Mouse (Mus musculus): ENCODE data around the gene Gm9970. TPM values are rescaled to one million over a fixed set of nuclear protein-coding genes. Genes with fewer than 3 reads are reported as not detected.

Gene Gm9970
- polyA plus RNA-seq, 1 experiment: not detected

GRCm38 (mm10) chr5:31198170-31198569 lies 42.9 kb downstream of the Gm9970 start:
- Histone ChIP-seq H3K27me3 (replicated peaks) (no peaks in the 10 kb centered on the region), H3K36me3 (replicated peaks; ENCODE audit: low read length) (peaks cover 76% of the 10 kb centered on the region), H3K4me3 (replicated peaks) (no peak overlapping the region), H3K4me1 (peaks cover 83% of the 10 kb centered on the region), H3K9me3 (no peaks in the 10 kb centered on the region)
- TF ChIP-seq FLI1 (IDR thresholded peaks at IDR 0.05; ENCODE audit: low read length) (no peak), GATA1 (IDR thresholded peaks at IDR 0.05; ENCODE audit: borderline replicate concordance, low read length) (no peak)

- Histone ChIP-seq H3K36me3 (replicated peaks; ENCODE audit: low read length) (peaks cover 67% of the 10 kb centered on the region), H3K9me3 (no peaks in the 10 kb centered on the region), H3K4me3 (replicated peaks) (no peak overlapping the region), H3K27me3 (replicated peaks) (no peaks in the 10 kb centered on the region), H3K4me1 (peaks cover 78% of the 10 kb centered on the region)
- TF ChIP-seq FLI1 (IDR thresholded peaks at IDR 0.05; ENCODE audit: low read length) (no peak), GATA1 (IDR thresholded peaks at IDR 0.05; ENCODE audit: borderline replicate concordance, low read length) (no peak)
These were observed 44.0 kb downstream of the Gm9970 start for GRCm38 (mm10) chr5:31197072-31197471.

GRCm38 (mm10) chr5:31196207-31196606 lies 44.8 kb downstream of the Gm9970 start:
- H3K36me3 ChIP-seq (replicated peaks; ENCODE audit: low read length): peaks cover 71% of the 10 kb centered on the region
- H3K4me3 ChIP-seq (replicated peaks): no peak overlapping the region
- H3K27me3 ChIP-seq (replicated peaks): no peaks in the 10 kb centered on the region
- peaks cover 80% of the 10 kb centered on the region for H3K4me1 ChIP-seq
- no peaks in the 10 kb centered on the region for H3K9me3 ChIP-seq
- TF ChIP-seq GATA1 (IDR thresholded peaks at IDR 0.05; ENCODE audit: borderline replicate concordance, low read length) (no peak), FLI1 (IDR thresholded peaks at IDR 0.05; ENCODE audit: low read length) (no peak)

GRCm38 (mm10) chr5:31195671-31196070 lies 45.4 kb downstream of the Gm9970 start:
- Histone ChIP-seq H3K36me3 (replicated peaks; ENCODE audit: low read length) (peaks cover 74% of the 10 kb centered on the region), H3K4me1 (peaks cover 82% of the 10 kb centered on the region), H3K9me3 (no peaks in the 10 kb centered on the region), H3K4me3 (replicated peaks) (no peak overlapping the region), H3K27me3 (replicated peaks) (no peaks in the 10 kb centered on the region)
- TF ChIP-seq GATA1 (IDR thresholded peaks at IDR 0.05; ENCODE audit: borderline replicate concordance, low read length): no peak
- TF ChIP-seq FLI1 (IDR thresholded peaks at IDR 0.05; ENCODE audit: low read length): no peak

DNA sequence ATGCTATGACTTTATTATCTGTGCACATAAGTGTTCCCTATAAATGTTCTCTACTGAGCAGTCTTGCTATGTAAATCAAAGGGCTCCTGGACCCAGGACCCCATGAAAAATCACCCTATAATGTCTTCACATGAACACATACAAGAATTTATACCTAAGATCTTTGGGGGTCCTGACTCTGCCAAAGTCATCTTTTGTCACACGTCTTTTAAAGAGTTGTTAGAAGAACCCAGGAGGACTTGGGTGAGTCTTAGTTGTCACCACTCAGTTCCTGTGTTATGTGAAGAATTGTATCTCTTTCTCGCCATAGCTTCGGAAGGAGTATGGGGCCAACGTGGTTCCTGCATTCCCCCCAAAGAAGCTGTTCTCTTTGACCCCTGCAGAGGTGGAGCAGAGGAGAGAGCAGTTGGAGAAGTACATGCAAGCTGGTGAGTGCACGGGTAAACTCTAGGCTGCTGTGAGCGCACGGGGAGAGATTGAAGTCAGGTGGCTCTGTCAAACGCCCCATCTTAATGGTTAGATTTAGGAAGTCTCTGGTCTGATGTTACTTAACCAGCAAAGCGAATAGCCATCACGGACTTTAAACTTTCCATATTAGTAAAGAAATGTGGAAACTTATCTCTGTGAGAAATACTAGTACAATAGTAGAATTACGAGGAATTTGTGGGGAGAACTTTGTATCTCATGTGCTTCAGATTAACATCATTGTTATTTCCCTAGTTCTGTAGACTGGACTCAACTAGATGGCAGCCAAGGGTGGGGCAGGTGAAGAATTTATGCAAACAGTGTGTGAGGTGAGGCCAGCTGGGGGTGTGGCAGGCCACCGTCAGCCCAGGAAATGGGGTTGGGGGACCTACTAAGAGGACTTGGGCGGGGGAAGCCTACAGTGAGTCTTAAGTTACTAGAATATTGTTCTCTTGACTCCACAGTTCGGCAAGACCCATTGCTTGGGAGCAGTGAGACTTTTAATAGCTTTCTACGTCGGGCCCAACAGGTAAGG lies 46.2 kb downstream of the Gm9970 start:
- no peak for TF ChIP-seq GATA1 (IDR thresholded peaks at IDR 0.05; ENCODE audit: borderline replicate concordance, low read length)
- TF ChIP-seq FLI1 (IDR thresholded peaks at IDR 0.05; ENCODE audit: low read length): no peak
- peaks cover 79% of the 10 kb centered on the region for H3K4me1 ChIP-seq

DNA sequence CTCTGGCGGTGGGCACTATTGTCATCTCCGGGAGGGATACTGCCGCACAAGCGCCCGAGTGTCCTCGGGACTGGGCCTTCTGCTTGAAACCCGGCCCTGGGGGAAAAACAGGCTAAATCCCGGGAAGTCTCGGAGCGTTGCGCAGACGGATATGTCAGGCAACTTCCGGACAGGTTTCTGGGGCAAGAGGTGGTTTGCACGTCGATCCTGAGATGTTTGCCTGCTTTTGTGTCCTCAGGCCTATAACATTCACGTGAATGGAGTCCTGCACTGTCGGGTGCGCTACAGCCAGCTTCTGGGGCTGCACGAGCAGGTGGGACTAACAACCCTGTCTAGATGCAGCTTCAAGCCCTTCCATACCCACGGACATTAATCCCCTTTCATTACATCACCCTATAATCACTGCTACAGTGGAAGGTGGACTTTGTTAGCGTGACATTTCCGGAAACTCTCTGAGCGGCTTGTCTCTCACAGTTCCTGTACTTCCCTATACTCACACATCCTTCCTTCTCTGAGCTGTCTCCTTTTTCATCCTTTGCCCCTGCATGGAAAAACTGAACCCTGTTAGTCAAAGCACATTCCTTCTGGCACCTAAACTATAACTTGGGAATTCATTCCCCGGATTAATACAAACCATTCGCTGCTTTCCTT lies 47.3 kb downstream of the Gm9970 start:
- peaks cover 72% of the 10 kb centered on the region for H3K36me3 ChIP-seq (replicated peaks; ENCODE audit: low read length)

More for the DNA sequence above, 46.2 kb downstream of the Gm9970 start:
- Histone ChIP-seq H3K9me3 (no peaks in the 10 kb centered on the region), H3K36me3 (replicated peaks; ENCODE audit: low read length) (peaks cover 74% of the 10 kb centered on the region), H3K4me3 (replicated peaks) (peak overlapping the region; percentile 99), H3K27me3 (replicated peaks) (no peaks in the 10 kb centered on the region)

DNA sequence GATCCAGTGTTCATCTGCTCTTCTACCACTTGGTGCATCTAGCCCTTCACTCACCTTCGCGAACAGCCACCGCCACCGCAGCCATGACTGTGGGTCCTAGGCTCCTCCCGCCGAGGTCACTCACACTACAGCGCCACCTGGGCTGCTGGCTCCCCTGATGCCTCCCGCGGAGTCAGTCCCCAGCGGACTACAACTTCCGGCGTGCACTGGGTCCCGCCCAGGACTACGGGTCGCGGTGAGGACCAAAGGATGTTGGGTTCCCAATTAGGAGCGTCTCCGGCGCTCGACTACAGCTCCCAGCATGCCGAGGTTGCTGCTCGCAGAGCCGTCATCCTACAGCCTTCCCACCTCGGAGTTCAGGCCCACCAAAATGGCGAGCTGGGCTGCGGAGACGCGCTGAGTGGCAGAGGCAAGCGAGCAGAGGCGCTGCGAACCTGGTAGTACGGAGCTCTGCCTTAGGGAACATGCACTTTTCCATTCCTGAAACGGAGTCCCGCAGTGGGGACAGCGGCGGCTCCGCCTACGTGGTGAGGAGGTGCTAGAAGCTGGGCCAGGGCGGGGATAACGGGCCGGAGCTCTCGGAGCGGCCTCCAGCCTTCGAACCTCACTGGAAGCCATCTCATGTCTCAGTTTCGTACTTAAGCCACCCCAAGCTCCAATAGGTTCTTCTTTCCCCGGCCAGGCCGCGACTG lies 47.9 kb downstream of the Gm9970 start, which contains the start of the genes Snx17 and Eif2b4:
Snx17 (plus strand) TSS at position 289 of the 692 bp plus-strand sequence.
Eif2b4 (minus strand) TSS at position 492 of the 692 bp plus-strand sequence.
- peaks cover 72% of the 10 kb centered on the region for H3K36me3 ChIP-seq (replicated peaks; ENCODE audit: low read length)
- peaks cover 67% of the 10 kb centered on the region for H3K4me1 ChIP-seq
- H3K4me3 ChIP-seq (replicated peaks): peak within 1 kb of the TSS; percentile 99
- H3K9me3 ChIP-seq: no peaks in the 10 kb centered on the region
- TF ChIP-seq FLI1 (IDR thresholded peaks at IDR 0.05; ENCODE audit: low read length): no peak
- no peaks in the 10 kb centered on the region for H3K27me3 ChIP-seq (replicated peaks)

More for the DNA sequence above, 47.3 kb downstream of the Gm9970 start:
- Histone ChIP-seq H3K9me3 (no peaks in the 10 kb centered on the region), H3K4me3 (replicated peaks) (peak overlapping the region; percentile 99), H3K27me3 (replicated peaks) (no peaks in the 10 kb centered on the region), H3K4me1 (peaks cover 71% of the 10 kb centered on the region)
- no peak for TF ChIP-seq GATA1 (IDR thresholded peaks at IDR 0.05; ENCODE audit: borderline replicate concordance, low read length)
- TF ChIP-seq FLI1 (IDR thresholded peaks at IDR 0.05; ENCODE audit: low read length): no peak

- no peaks in the 10 kb centered on the region for H3K9me3 ChIP-seq
- peaks cover 59% of the 10 kb centered on the region for H3K4me1 ChIP-seq
- TF ChIP-seq FLI1 (IDR thresholded peaks at IDR 0.05; ENCODE audit: low read length) (no peak), GATA1 (IDR thresholded peaks at IDR 0.05; ENCODE audit: borderline replicate concordance, low read length) (no peak)
- peaks cover 72% of the 10 kb centered on the region for H3K36me3 ChIP-seq (replicated peaks; ENCODE audit: low read length)
- H3K4me3 ChIP-seq (replicated peaks): peak overlapping the region; percentile 99
- no peaks in the 10 kb centered on the region for H3K27me3 ChIP-seq (replicated peaks)
These were observed 48.7 kb downstream of the Gm9970 start for GRCm38 (mm10) chr5:31192045-31192938.

Other genes starting within 250 kb of the Gm9970 start
- gene Atraid, start 192.9 kb downstream of the Gm9970 start, polyA plus RNA-seq (2012; ENCODE audit: insufficient read depth, low replicate concordance): 6.5 and 48.6 TPM in 2 replicates
- 5.0 and 8.2 TPM in 2 replicates for gene Slc5a6, start 192.3 kb downstream of the Gm9970 start, polyA plus RNA-seq (2012; ENCODE audit: insufficient read depth, low replicate concordance)
- 218 and 333 TPM in 2 replicates for gene Cad, start 186.5 kb downstream of the Gm9970 start, polyA plus RNA-seq (2012; ENCODE audit: insufficient read depth, low replicate concordance)
- not detected in 2 replicates for gene Dnajc5g, start 134.9 kb downstream of the Gm9970 start, polyA plus RNA-seq (2012; ENCODE audit: insufficient read depth, low replicate concordance)
- gene Slc30a3, start 133.0 kb downstream of the Gm9970 start, polyA plus RNA-seq (2012; ENCODE audit: insufficient read depth, low replicate concordance): not detected in 2 replicates
- not detected in 2 replicates for gene Trim54, start 124.5 kb downstream of the Gm9970 start, polyA plus RNA-seq (2012; ENCODE audit: insufficient read depth, low replicate concordance)
- gene Ucn, start 102.4 kb downstream of the Gm9970 start, polyA plus RNA-seq (2012; ENCODE audit: insufficient read depth, low replicate concordance): not detected in 2 replicates
- 9.4 and 46.6 TPM in 2 replicates for gene Mpv17, start 87.0 kb downstream of the Gm9970 start, polyA plus RNA-seq (2012; ENCODE audit: insufficient read depth, low replicate concordance)
- gene Gm29609, start 61.3 kb downstream of the Gm9970 start, polyA plus RNA-seq (2012; ENCODE audit: insufficient read depth, low replicate concordance): 7.0 and 7.9 TPM in 2 replicates
- 9.1 and 15.0 TPM in 2 replicates for gene Gtf3c2, start 61.1 kb downstream of the Gm9970 start, polyA plus RNA-seq (2012; ENCODE audit: insufficient read depth, low replicate concordance)
- gene Snx17, start 48.0 kb downstream of the Gm9970 start, polyA plus RNA-seq (2012; ENCODE audit: insufficient read depth, low replicate concordance): 5.4 and 54.1 TPM in 2 replicates
- gene Eif2b4, start 47.8 kb downstream of the Gm9970 start, polyA plus RNA-seq (2012; ENCODE audit: insufficient read depth, low replicate concordance): 92.1 and 146 TPM in 2 replicates
- 34.2 and 67.1 TPM in 2 replicates for gene Zfp513, start 38.9 kb downstream of the Gm9970 start, polyA plus RNA-seq (2012; ENCODE audit: insufficient read depth, low replicate concordance)
- 188 and 232 TPM in 2 replicates for gene Ppm1g, start 20.5 kb downstream of the Gm9970 start, polyA plus RNA-seq (2012; ENCODE audit: insufficient read depth, low replicate concordance)
- 25.6 and 48.2 TPM in 2 replicates for gene Nrbp1, start 368 bp downstream of the Gm9970 start, polyA plus RNA-seq (2012; ENCODE audit: insufficient read depth, low replicate concordance)
- 0.48 TPM in 1 of 2 replicates, not detected in the other for gene Krtcap3, start 10.5 kb upstream of the Gm9970 start, polyA plus RNA-seq (2012; ENCODE audit: insufficient read depth, low replicate concordance)
- gene Ift172, start 49.9 kb upstream of the Gm9970 start, polyA plus RNA-seq (2012; ENCODE audit: insufficient read depth, low replicate concordance): 8.8 and 19.3 TPM in 2 replicates
- not detected in 2 replicates for gene Fndc4, start 54.8 kb upstream of the Gm9970 start, polyA plus RNA-seq (2012; ENCODE audit: insufficient read depth, low replicate concordance)
- not detected in 2 replicates for gene Gckr, start 56.2 kb upstream of the Gm9970 start, polyA plus RNA-seq (2012; ENCODE audit: insufficient read depth, low replicate concordance)
- gene Zfp512, start 211.2 kb upstream of the Gm9970 start, polyA plus RNA-seq (2012; ENCODE audit: insufficient read depth, low replicate concordance): 3.4 and 4.0 TPM in 2 replicates
- gene 4930548H24Rik, start 244.5 kb upstream of the Gm9970 start, polyA plus RNA-seq (2012; ENCODE audit: insufficient read depth, low replicate concordance): not detected in 2 replicates

All from megakaryocyte, embryonic 14.5 days (primary cell).